Mouse (Mus musculus): Measurements from ENCODE around the gene Ebf3.

Ebf3 gene

DNA sequence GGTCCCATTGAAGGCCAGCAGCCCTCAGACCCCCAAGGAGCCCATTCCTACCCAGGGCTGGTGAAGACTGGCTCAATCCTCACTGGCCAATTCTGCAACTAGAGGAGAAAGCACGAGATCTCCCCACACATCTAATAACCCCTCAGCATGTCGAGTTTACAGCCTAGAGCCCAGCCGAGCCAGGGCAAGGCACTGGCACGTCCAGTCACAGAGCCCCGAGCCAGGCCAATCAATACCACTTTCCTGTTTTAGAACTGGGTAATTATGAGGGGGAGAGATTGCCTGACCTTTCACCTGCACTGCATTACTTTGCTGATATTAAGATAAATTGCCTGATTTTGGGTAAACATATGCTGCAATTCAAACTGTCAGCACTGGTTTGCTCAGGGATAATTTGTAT, 105.7 kb downstream of the Ebf3 start:
- DNase-seq (ENCODE audit: low spot score in 2 of 2) = no peak

GRCm38 (mm10) chr7:137206770-137207285, 107.4 kb downstream of the Ebf3 start:
- DNase-seq (ENCODE audit: low spot score in 2 of 2) = no peak

- DNase-seq (ENCODE audit: low spot score in 2 of 2) = no peak
These were observed 114.7 kb downstream of the Ebf3 start for GRCm38 (mm10) chr7:137199533-137199932.

DNA sequence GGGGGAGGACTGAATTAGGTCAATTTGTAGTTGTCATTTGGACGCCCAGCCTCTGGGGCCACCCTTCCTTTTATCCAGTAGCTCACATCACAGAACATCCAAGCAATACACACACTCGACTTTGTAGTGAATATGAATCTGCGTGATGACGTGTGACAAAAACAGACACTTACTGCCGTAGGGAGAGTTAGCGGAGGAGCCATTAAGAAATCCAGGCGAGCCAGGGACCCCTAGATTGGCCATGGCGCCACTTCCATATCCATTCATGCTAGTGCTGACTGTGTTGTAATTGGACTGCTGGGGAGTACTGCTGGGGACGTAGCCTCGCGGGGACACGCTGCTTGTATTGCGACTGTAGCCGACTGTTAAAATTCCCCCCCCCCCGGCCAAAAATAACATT, 115.3 kb downstream of the Ebf3 start:
- DNase-seq (ENCODE audit: low spot score in 2 of 2) = no peak

DNA sequence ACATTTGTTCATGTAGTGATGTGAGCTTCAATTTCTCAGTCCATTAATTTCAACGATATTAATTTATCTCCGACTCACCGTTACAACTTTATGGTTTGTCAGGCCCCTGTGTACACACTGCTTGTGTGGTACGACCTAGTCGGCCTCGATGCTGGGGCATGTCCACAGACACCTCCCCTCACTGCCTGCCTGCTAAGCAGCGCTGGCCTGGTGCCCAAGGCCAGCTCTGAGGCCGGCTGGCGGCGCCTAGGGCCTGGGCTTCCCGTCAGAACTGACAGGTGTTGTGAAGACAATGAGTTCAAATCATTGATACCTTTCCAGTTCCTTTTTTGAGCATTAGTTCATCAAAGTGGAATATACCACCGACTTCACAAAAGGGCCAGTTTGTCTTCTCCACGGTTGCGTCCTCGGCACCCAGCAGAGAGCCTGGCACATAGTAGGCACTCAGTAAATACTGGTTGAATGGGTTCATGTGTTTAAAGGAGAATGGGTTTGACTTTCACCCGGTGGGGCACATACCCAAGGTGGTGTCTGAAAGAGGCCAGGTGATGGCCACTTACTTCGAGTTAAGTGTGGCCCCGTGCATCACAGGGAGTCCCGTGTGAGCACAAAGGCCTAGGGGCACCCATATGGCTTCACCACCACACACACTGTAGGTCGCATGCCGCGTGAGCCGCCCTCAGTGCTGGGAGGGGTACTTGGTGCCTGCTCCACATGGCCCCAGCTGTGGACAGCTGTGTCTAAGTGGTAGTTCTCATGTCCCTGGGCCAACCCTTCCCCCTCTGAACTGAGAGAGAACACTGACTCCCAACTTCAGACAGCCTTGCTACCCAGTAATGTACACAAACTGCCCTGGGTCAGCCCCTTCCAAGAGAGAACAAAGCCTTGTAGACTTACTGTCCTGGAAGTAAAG, 116.9 kb downstream of the Ebf3 start:
- no peak for DNase-seq (ENCODE audit: low spot score in 2 of 2)

GRCm38 (mm10) chr7:137196536-137196935, 117.7 kb downstream of the Ebf3 start:
- DNase-seq (ENCODE audit: low spot score in 2 of 2) = no peak

- no peak for DNase-seq (ENCODE audit: low spot score in 2 of 2)
These were observed 121.4 kb downstream of the Ebf3 start for GRCm38 (mm10) chr7:137192776-137193278.

- DNase-seq (ENCODE audit: low spot score in 2 of 2) = no peak
These were observed 122.4 kb downstream of the Ebf3 start for GRCm38 (mm10) chr7:137191889-137192288.

DNA sequence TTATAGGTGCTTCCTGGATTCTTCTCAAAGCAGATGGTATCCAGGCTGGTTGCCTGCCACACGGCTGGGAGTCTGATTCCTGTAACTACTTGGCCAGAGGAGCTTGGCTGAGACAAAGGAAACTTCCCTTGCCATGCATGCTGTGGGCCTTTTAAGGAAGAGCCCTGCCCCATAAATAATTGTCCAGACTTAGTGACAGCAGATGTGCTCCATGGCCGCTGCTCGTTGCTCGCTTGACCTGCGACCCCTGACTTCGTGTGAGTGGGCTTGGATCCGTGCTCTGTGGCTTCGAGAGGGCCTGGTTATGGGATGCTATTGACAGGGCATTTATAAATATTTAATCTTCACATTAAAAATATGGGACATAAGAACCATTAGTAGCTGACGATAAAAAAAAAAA, 142.0 kb downstream of the Ebf3 start:
- no peak for DNase-seq (ENCODE audit: low spot score in 2 of 2)

GRCm38 (mm10) chr7:137159086-137159485, 155.2 kb downstream of the Ebf3 start:
- DNase-seq (ENCODE audit: low spot score in 2 of 2) = no peak

- no peak for DNase-seq (ENCODE audit: low spot score in 2 of 2)
These were observed 159.6 kb downstream of the Ebf3 start for GRCm38 (mm10) chr7:137154623-137155022.

DNA sequence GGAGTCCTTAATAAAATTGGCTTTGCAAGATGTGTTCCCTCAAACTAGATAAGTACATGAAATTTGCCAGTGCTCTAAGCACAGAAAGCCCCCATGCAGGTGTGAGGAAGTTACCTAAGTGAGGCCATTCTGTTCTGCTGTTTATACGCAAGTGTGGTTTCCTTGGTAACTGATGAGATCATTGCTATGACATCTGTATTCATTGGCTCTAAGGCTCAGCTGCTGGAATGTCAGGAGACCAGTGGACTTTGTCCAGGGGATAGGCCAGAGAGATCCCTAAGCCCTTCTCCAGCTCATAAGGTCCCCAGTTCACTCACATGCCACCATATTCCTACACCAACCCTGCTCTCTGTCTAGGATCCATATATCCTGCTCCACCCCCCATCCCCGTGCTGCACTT, 162.4 kb downstream of the Ebf3 start:
- DNase-seq (ENCODE audit: low spot score in 2 of 2) = no peak

DNA sequence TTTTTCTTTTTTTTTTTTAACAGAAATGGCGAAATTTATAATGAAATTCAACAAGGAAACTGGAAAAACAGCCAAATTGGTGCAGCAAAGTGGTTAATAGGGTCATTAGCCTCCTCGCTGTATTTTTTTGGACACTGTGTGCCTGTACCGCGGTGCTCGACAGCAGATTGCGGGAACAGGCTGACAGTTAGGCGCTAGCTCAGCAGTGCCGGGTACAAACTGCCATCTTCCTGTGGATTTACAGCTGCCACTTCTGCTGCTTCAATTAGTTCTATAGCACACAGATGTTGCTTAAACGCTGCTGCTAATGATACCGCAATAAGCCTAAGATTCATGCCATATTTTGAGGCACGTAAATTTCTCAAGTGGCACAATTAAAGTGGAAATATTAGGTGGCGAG, 167.1 kb downstream of the Ebf3 start:
- no peak for DNase-seq (ENCODE audit: low spot score in 2 of 2)

All from natural killer cell, adult 2 months (primary cell).